Mouse (Mus musculus) embryonic facial prominence, embryonic 12.5 days (tissue): ENCODE measurements around the gene Anapc10. TPM values are rescaled to one million over a fixed set of nuclear protein-coding genes. Genes with fewer than 3 reads are reported as not detected.
A peak's percentile ranks its signal among the peaks of the same experiment; 100 is the strongest.
"Not testable (repeated sequence)": the region's sequence is repeated elsewhere in the genome, so short reads cannot be mapped to it uniquely, and the experiment has no call there.

ENCODE experiments used
- ATAC-seq: fragments of 200-750 bp; cut with Nextera tagmentation; 2 replicates; pipeline ENCODE4 v1.8.0; 2017; ENCODE audit not compliant: insufficient number of reproducible peaks, insufficient read depth, low FRiP score, low TSS enrichment
- H3K27ac ChIP-seq: fragments of 300-500 bp; sonication (generic); 2 replicates; pipeline ENCODE4 v1.5.1; 2016; ENCODE audit warnings: mild to moderate bottlenecking
- H3K27me3 ChIP-seq: fragments of 300-500 bp; sonication (generic); 2 replicates; pipeline ENCODE4 v1.6.1; 2016; ENCODE audit warnings: mild to moderate bottlenecking, moderate library complexity
- H3K36me3 ChIP-seq: fragments of 300-500 bp; sonication (generic); 2 replicates; pipeline ENCODE4 v1.6.1; 2016; ENCODE audit warnings: mild to moderate bottlenecking
- H3K4me1 ChIP-seq: fragments of 300-500 bp; sonication (generic); 2 replicates; pipeline ENCODE4 v1.6.1; 2016
- H3K4me2 ChIP-seq: fragments of 300-500 bp; sonication (generic); replicated peaks from 2 replicates; pipeline ENCODE4 v1.6.1; 2016; ENCODE audit warnings: mild to moderate bottlenecking, moderate library complexity
- H3K4me3 ChIP-seq: fragments of 300-500 bp; sonication (generic); 2 replicates; pipeline ENCODE4 v1.5.1; 2016; ENCODE audit warnings: mild to moderate bottlenecking
- H3K9ac ChIP-seq: fragments of 300-500 bp; sonication (generic); 2 replicates; pipeline ENCODE4 v1.6.1; 2016; ENCODE audit warnings: mild to moderate bottlenecking, moderate library complexity
- H3K9me3 ChIP-seq: fragments of 300-500 bp; sonication (generic); 2 replicates; pipeline ENCODE4 v1.6.1; 2016; ENCODE audit warnings: mild to moderate bottlenecking, moderate library complexity
- WGBS: fragments of 180-500 bp; shearing (Covaris S2); methylation state at CpG from one replicate; pipeline ENCODE4 v1.1.7; 2016; 5-methylcytosine and 5-hydroxymethylcytosine counted together
- polyA plus RNA-seq: library from polyadenylated mRNA; unstranded; fragments of >200 nt; fragmentation: Nextera tagmentation; extraction: Ambion mirVana; gene quantifications from 2 replicates; pipeline ENCODE4 v1.2.1, GENCODE M21; 2016

Anapc10 gene
- polyA plus RNA-seq, result 38.5 and 43.6 TPM in 2 replicates

DNA sequence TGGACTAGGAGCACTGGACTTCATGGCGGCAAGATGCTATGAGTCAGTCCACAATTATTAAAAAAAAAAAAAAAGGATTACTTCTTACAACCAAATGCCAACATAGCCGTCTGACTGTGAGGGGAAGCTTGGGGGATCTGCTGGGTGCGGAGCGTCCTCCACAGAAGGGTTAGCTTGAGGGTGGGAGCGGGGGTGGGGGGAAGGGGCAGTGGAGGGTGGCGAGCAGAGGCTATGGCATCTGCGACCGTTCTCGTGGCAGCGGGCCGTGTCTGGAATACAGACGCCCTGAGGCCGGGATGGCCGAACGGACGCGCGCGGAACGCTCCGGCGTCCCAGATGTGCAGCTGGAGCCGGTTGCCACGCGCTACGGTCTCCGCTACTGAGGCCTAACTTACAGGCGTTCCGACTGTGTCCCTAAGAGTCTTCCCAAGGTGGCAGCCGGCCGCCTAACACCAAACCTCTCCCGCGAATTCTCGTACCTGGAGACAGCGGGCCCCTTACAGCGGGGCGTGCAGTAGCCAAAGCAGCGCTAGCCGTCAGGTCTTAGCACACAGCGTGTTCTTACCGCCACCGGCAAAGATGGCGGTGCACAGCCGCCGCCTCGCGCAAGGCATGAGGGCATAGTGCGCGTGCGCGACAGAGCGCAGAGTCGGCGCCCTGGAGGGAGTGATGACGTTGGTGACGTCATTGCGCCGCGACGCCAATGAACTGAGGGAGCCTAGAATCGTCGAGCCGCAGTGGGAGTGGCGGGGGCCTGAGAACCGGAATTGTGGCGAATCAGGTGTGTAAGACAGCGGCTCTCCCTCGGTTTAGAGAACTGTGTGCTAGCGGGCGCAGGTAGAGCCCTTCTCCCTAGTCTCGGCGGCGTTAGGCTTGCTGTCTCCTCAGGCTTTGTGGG lies at the start of gene Anapc10, which contains the start of gene Abce1:
Gene Anapc10, plus strand, starts transcription at position 757 of the 898 bp plus-strand sequence.
Gene Abce1, minus strand, starts transcription at position 677 of the 898 bp plus-strand sequence.
- Histone ChIP-seq H3K4me2 (peak within 1 kb of the TSS; percentile 73), H3K9me3 (no peaks in the 10 kb centered on the region), H3K4me3 (peak within 1 kb of the TSS; percentile 97), H3K36me3 (peaks cover 15% of the 10 kb centered on the region), H3K4me1 (peaks cover 5% of the 10 kb centered on the region; the same call in 1 of the 2 replicates), H3K27me3 (no peaks in the 10 kb centered on the region), H3K27ac (peak within 1 kb of the TSS; percentile 80), H3K9ac (peak within 1 kb of the TSS; percentile 92)
- under 1% methylated on average over 73 of the region's 73 CpGs for WGBS
- ATAC-seq, result peak; percentile 96

DNA sequence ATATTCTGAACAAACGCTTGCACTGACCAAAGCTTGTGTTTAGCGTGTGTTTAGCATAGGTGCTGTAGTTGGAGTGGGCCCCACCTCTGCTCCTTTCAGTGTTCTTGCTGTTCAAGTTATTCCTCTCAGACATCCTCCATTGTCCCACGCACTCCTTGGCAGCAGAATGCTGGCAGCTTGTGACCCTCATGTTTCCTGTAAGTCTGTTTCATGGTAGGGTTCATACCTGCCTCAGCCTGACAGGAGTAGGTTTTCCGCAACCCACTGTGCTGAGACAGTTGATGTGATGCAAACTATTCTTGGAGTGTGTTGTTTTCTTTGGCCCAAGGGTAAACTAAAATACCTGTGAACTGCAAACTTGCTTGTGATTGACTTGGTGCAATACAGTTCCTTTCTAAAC lies 35.2 kb upstream of the Anapc10 start:
- H3K9ac ChIP-seq, result no peak overlapping the region
- no peak for ATAC-seq
- H3K4me1 ChIP-seq, result no peaks in the 10 kb centered on the region
- no peaks in the 10 kb centered on the region for H3K27me3 ChIP-seq
- no peak overlapping the region for H3K4me2 ChIP-seq
- H3K27ac ChIP-seq, result no peak overlapping the region
- WGBS, result 88% methylated on average over 4 of the region's 4 CpGs
- H3K36me3 ChIP-seq, result peaks cover 28% of the 10 kb centered on the region
- no peak overlapping the region for H3K4me3 ChIP-seq
- no peaks in the 10 kb centered on the region for H3K9me3 ChIP-seq

DNA sequence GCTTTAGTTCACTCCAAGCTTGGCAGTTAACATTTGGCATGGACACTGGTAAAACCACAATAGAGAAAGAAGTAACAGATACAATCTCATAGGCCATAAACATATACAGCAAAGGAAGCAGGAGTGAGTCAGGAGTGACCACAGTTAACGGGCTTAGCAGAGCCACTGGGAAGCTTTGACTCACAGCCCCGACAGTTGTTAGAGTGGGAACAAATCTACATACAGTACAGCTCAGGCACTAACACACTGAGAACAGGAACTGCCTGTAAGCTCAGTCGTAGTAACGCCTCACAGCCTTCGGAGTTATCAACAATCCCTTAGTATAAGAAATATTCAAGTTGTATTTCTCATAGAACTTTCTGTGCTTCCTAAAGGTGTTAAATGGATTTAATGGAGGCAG lies 32.6 kb upstream of the Anapc10 start:
- Histone ChIP-seq H3K27me3 (no peaks in the 10 kb centered on the region), H3K9ac (no peak overlapping the region), H3K9me3 (no peaks in the 10 kb centered on the region), H3K36me3 (peaks cover 19% of the 10 kb centered on the region), H3K27ac (no peak overlapping the region), H3K4me1 (no peaks in the 10 kb centered on the region), H3K4me2 (no peak overlapping the region), H3K4me3 (no peak overlapping the region)
- ATAC-seq, result no peak
- WGBS, result 70% methylated on average over 5 of the region's 5 CpGs

DNA sequence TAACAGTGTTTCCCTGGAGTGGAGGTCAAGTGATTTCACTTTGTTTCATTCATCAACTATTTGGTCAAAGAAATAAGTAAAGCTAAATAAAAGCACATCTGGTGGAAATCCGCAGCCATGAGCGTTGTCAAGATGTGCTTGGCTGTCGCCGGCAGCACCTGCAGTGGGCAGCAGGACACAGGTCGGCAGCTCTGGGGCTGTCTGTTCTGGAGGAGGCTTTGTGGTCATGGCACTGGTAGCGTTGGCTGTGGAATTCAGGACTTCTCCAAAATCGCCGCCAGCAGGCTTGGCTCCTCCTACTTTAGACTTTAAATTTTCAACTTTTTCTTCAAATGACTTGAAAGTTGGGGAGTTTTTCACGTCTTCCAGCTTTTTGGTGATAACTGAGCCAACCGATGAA lies 31.5 kb upstream of the Anapc10 start:
- not testable (repeated sequence) for H3K4me3 ChIP-seq, H3K27ac ChIP-seq, ATAC-seq, H3K27me3 ChIP-seq, H3K9me3 ChIP-seq, H3K4me1 ChIP-seq, H3K9ac ChIP-seq
- 52% methylated on average over 10 of the region's 10 CpGs for WGBS
- Histone ChIP-seq H3K36me3 (peaks cover 27% of the 10 kb centered on the region), H3K4me2 (peak overlapping the region; percentile 60)

DNA sequence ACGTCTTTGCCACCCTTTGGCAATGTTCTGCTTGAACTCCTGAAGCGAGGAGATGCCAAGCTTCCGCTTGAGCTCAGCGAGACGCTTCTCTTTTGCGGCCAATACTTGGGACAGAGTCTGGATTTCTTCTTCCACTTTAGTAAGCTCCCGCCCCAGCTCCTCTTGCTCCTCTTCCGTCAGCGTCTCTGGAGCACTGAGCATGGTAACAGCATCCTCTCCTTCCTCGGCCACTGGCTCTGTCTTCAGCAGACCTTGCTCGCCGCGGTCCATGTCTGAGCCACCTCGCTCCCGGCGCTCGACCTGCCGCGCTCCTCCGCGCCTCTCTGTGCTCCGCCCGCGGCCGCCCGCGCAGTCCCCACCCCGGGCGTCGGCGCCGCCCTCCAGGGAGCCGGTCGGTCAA lies 31.1 kb upstream of the Anapc10 start:
- H3K4me2 ChIP-seq, result peak overlapping the region; percentile 60
- H3K27ac ChIP-seq, result no peak overlapping the region
- H3K9me3 ChIP-seq, result no peaks in the 10 kb centered on the region
- peak; percentile 81; the same call in 1 of the 2 replicates for ATAC-seq
- H3K27me3 ChIP-seq, result no peaks in the 10 kb centered on the region
- peaks cover 31% of the 10 kb centered on the region for H3K36me3 ChIP-seq
- 8% methylated on average over 34 of the region's 34 CpGs for WGBS
- peak overlapping the region; percentile 57; the same call in 1 of the 2 replicates for H3K9ac ChIP-seq
- peak overlapping the region; percentile 36 for H3K4me3 ChIP-seq
- H3K4me1 ChIP-seq, result no peaks in the 10 kb centered on the region

DNA sequence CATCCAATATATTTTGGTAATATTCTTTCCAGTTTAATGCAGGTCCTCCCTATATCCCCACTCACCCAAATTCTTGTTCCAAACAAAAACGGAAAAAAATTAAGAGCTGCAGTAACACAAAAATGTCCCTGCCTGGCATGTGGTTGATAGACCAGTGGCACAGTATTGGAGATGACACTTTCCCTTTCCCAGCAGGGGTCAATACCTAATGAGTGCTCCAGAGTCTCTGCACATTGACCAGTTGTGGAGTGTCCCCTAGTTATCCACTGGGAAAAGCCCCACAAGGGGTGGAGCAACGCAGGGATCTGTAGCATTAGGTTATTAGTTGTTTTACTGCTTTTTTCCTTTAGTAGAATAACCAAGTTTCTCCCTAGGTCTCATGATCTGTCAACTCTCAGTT lies 30.7 kb upstream of the Anapc10 start:
- peak overlapping the region; percentile 57; the same call in 1 of the 2 replicates for H3K9ac ChIP-seq
- peak overlapping the region; percentile 60 for H3K4me2 ChIP-seq
- peak overlapping the region; percentile 36 for H3K4me3 ChIP-seq
- WGBS, result 39% methylated on average over 2 of the region's 2 CpGs
- H3K27me3 ChIP-seq, result no peaks in the 10 kb centered on the region
- peaks cover 35% of the 10 kb centered on the region for H3K36me3 ChIP-seq
- no peaks in the 10 kb centered on the region for H3K9me3 ChIP-seq
- ATAC-seq, result no peak
- H3K27ac ChIP-seq, result no peak overlapping the region
- H3K4me1 ChIP-seq, result no peaks in the 10 kb centered on the region

DNA sequence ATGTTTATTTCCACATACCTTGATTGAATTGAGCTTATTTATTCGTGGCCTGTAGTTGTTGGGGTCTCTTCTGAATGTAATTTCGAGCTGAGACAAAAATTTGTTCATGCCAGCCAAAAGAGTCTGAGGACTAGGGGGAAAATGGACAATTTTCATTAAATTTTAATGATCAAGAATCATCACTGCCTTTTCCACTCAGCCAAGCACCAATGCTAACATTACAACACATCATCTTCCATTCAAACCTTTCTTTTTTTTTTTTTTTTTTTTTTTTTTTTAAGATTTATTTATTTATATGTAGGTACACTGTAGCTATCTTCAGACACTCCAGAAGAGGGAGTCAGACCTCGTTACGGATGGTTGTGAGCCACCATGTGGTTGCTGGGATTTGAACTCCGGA lies 25.7 kb upstream of the Anapc10 start:
- H3K4me3 ChIP-seq, H3K9ac ChIP-seq, H3K27ac ChIP-seq, H3K9me3 ChIP-seq, ATAC-seq, H3K27me3 ChIP-seq, H3K4me1 ChIP-seq, H3K4me2 ChIP-seq: not testable (repeated sequence)
- 95% methylated on average over 3 of the region's 5 CpGs for WGBS
- H3K36me3 ChIP-seq, result peaks cover 67% of the 10 kb centered on the region

DNA sequence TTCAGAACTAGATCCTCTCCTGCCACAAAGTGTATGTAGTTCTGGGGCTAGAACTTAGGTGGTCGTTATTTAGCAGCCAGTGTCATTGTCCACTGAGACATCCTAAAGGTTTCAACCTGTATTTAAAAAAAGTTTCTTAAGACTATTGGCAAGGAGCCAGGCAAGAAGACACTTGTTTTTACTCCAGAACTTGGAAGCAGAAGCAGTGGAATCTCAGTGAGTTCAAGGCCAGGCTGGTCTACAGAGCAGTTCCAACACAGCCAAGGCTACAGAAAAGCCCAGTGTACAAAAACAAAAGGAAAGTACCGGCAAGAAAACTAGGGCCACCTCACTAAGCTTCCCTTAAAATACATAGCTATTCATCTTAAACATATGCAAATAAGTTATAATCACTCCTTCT lies 19.1 kb upstream of the Anapc10 start:
- WGBS, result 92% methylated on average over 2 of the region's 2 CpGs
- Histone ChIP-seq H3K4me3 (no peak overlapping the region), H3K27ac (no peak overlapping the region), H3K36me3 (peaks cover 56% of the 10 kb centered on the region), H3K27me3 (no peaks in the 10 kb centered on the region), H3K4me2 (no peak overlapping the region), H3K9ac (no peak overlapping the region), H3K4me1 (no peaks in the 10 kb centered on the region), H3K9me3 (no peaks in the 10 kb centered on the region)
- ATAC-seq, result no peak

DNA sequence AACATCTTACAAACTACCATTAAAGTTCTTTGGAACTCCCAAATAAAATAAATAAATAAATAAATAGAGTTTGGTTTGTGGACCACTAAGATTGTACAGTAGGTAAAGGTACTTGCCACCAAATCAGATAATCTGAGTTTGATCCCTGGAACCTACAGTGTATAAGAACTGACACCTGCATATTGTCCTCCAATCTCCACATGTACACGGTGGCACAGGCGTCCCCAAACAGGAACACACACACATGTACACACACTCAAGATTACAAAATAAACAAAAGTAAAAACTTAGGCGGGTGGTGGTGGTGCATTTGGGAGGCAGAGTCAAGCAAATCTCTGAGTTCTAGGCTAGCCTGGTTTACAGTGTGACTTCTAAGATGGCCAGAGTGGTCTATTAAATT lies 4.9 kb upstream of the Anapc10 start:
- Histone ChIP-seq H3K9ac (no peak overlapping the region), H3K27me3 (no peaks in the 10 kb centered on the region), H3K4me3 (no peak overlapping the region), H3K9me3 (no peaks in the 10 kb centered on the region), H3K4me1 (no peaks in the 10 kb centered on the region), H3K27ac (no peak overlapping the region), H3K36me3 (peaks cover 45% of the 10 kb centered on the region), H3K4me2 (no peak overlapping the region)
- ATAC-seq, result no peak
- WGBS, result 93% methylated on average over 3 of the region's 3 CpGs

DNA sequence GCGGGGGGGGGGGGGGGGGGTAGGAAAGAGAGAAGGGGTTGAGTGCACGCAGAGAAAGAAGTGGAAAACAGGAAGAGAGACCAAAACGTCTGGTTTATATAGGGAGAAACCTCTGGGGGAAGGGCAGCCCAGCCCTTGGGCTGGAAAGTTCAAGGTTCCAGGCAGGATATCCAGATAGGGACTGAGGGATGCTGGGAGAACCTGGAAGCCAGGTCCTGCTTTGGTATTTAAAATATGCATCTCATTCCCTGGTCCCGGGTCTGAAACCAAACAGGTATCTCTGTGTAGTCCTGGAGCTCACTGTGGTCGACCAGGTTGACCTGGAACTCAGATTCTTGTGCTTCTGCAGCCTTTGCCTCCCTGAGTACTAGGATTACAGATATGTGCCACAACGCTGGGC lies 1.1 kb downstream of the Anapc10 start:
- 42% methylated on average over 6 of the region's 6 CpGs for WGBS
- no peaks in the 10 kb centered on the region for H3K27me3 ChIP-seq
- H3K4me1 ChIP-seq, result peaks cover 5% of the 10 kb centered on the region; the same call in 1 of the 2 replicates
- ATAC-seq, result no peak
- H3K36me3 ChIP-seq, result peaks cover 16% of the 10 kb centered on the region; the same call in 1 of the 2 replicates
- H3K9ac ChIP-seq, result no peak overlapping the region
- H3K4me2 ChIP-seq, result peak overlapping the region; percentile 40
- H3K4me3 ChIP-seq, result no peak overlapping the region
- H3K9me3 ChIP-seq, result no peaks in the 10 kb centered on the region
- H3K27ac ChIP-seq, result no peak overlapping the region

DNA sequence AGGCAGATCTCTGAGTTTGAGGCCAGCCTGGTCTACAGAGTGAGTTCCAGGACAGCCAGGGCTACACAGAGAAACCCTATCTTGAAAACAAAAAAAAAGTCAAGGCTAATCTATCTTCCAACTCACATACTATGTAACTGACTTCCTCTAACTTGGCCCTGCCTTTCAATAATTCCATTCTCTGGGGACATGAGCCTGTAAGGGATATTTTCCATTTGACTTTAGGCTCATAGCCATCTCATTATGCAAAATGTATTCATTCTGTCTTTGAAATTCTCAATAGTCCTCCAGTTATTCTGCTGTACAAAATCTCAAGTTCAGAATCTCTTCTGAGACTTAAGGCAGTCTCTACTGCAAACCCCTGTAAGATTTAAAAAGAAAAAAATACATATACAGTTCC lies 9.9 kb downstream of the Anapc10 start:
- H3K27ac ChIP-seq, result no peak overlapping the region
- no peak overlapping the region for H3K9ac ChIP-seq
- no peak for ATAC-seq
- no peaks in the 10 kb centered on the region for H3K4me1 ChIP-seq
- no peaks in the 10 kb centered on the region for H3K9me3 ChIP-seq
- H3K4me3 ChIP-seq, result no peak overlapping the region
- H3K27me3 ChIP-seq, result no peaks in the 10 kb centered on the region
- no peak overlapping the region for H3K4me2 ChIP-seq
- peaks cover 35% of the 10 kb centered on the region for H3K36me3 ChIP-seq

DNA sequence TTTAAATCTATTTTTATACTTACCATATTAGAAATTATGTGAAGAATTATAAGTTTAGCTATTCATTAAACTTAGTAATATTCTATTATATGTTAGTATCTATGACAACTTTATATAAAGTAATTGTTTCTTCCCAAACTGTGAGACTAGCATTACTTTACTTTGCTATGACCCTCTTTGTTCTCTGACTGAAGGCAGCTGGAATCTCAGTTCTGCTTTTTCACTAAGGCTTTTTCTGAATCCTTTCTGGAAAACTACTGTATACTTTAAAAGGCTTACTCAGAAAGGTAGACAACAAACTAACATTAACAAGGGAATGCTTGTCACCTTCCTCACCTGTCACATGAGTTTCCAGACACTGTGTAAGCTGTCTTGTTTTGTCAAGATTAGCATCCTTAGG lies 11.7 kb downstream of the Anapc10 start:
- no peak overlapping the region for H3K4me2 ChIP-seq
- peaks cover 24% of the 10 kb centered on the region for H3K36me3 ChIP-seq
- no peak overlapping the region for H3K27ac ChIP-seq
- H3K9ac ChIP-seq, result no peak overlapping the region
- no peak overlapping the region for H3K4me3 ChIP-seq
- no peaks in the 10 kb centered on the region for H3K4me1 ChIP-seq
- H3K9me3 ChIP-seq, result no peaks in the 10 kb centered on the region
- ATAC-seq, result no peak
- no peaks in the 10 kb centered on the region for H3K27me3 ChIP-seq
